Mouse (Mus musculus) heart, postnatal 0 days (tissue): ENCODE measurements around the gene Lpar1.

Experiments used
- CTCF ChIP-seq: IDR thresholded peaks from 2 replicates; pipeline ENCODE4 v1.5.1; 2016; ENCODE audit warnings: antibody characterized with exemption, control low read depth, low read depth
- EP300 ChIP-seq: IDR thresholded peaks from 2 replicates; pipeline ENCODE4 v1.6.1; 2016; ENCODE audit warnings: antibody characterized with exemption, low read depth

GRCm38 (mm10) chr4:58447841-58448240 is 105.9 kb downstream of the Lpar1 start:
- TF ChIP-seq CTCF (no peak), EP300 (no peak)
